Mouse (Mus musculus) ES-E14 (cell line): ENCODE data around the gene A930009A15Rik.

Experiments
- CHD2 ChIP-seq: IDR thresholded peaks from 2 replicates; pipeline ENCODE4 v1.6.1; 2014; ENCODE audit warnings: mild to moderate bottlenecking, low read depth, low read length, inconsistent platforms
- HCFC1 ChIP-seq: IDR thresholded peaks from 2 replicates; pipeline ENCODE4 v1.6.1; 2012; ENCODE audit warnings: low read length, inconsistent platforms, borderline replicate concordance; ENCODE audit not compliant: insufficient read depth
- MAFK ChIP-seq: IDR thresholded peaks from 2 replicates; pipeline ENCODE4 v1.6.1; 2014; ENCODE audit warnings: mild to moderate bottlenecking, low read depth, low read length, inconsistent platforms; ENCODE audit not compliant: insufficient read depth
- ZC3H11A ChIP-seq: IDR thresholded peaks from 2 replicates; pipeline ENCODE4 v1.6.1; 2012; ENCODE audit warnings: low read depth, mild to moderate bottlenecking, inconsistent platforms, low read length, borderline replicate concordance

DNA sequence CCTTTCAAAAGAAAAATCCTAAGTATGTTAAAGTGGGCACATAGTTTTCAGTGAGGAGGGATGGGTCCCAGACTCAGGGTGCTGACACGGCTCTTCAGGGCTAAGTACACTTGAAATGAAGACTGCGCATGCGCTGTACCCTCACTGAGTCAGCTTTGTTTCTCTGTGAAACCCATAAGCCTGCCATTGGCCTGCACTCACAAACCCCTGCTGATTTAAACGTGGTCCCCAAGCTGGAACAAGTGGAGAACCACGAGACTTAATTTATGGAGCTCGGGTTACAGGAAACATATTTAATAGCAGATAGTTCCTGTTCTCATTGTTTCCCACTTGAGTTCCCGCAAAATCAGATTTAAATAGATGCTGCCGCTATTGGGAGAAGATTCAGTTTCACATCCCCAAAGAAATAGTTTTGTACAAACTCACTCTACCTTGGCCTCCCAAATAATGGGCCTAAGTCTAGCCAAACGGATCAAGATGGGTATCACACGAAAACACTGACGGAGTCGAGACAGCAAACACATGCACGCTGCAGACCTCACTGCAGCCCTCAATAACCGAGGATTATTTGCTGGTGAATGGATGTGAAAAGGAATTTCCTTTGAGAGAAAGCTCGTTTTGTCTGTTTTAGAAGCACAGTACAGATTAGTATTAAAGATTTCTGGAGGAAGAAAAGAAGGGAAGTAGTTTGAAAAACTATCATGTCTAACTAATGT is 54.3 kb downstream of the A930009A15Rik start:
- TF ChIP-seq ZC3H11A (no peak), HCFC1 (no peak), MAFK (no peak), CHD2 (no peak)
